Mouse (Mus musculus) midbrain, postnatal 0 days (tissue): ENCODE results near the gene Mc1r. TPM values are rescaled to one million over a fixed set of nuclear protein-coding genes. Genes with fewer than 3 reads are reported as not detected.
"Not testable (repeated sequence)": the region's sequence is repeated elsewhere in the genome, so short reads cannot be mapped to it uniquely, and the experiment has no call there.

Experiments used
- ATAC-seq: fragments of 200-750 bp; cut with Nextera tagmentation; 2 replicates; pipeline ENCODE4 v1.8.0; 2017; ENCODE audit warnings: moderate number of reproducible peaks, mild to moderate bottlenecking, moderate TSS enrichment, moderate library complexity; ENCODE audit not compliant: low FRiP score
- DNase-seq: peaks from one replicate; pipeline ENCODE4 v3.0.0-alpha.2; 2015; ENCODE audit warnings: low spot score
- H3K27ac ChIP-seq: fragments of 300-500 bp; sonication (generic); 2 replicates; pipeline ENCODE4 v1.5.1; 2014; ENCODE audit warnings: low read depth, mild to moderate bottlenecking, low read length, mixed read lengths
- H3K27me3 ChIP-seq: fragments of 300-500 bp; sonication (generic); 2 replicates; pipeline ENCODE4 v1.6.1; 2014; ENCODE audit warnings: low read length, control low read depth, mixed read lengths; ENCODE audit not compliant: insufficient read depth
- H3K36me3 ChIP-seq: fragments of 300-500 bp; sonication (generic); 2 replicates; pipeline ENCODE4 v1.6.1; 2014; ENCODE audit warnings: low read length, control low read depth, mixed read lengths; ENCODE audit not compliant: insufficient read depth
- H3K4me1 ChIP-seq: fragments of 300-500 bp; sonication (generic); 2 replicates; pipeline ENCODE4 v1.6.1; 2014; ENCODE audit warnings: mild to moderate bottlenecking, control low read depth, antibody characterized with exemption, low read length, mixed read lengths; ENCODE audit not compliant: insufficient read depth
- H3K4me2 ChIP-seq: fragments of 300-500 bp; sonication (generic); 2 replicates; pipeline ENCODE4 v1.6.1; 2014; ENCODE audit warnings: low read depth, mild to moderate bottlenecking, low read length, mixed read lengths; ENCODE audit not compliant: poor library complexity, severe bottlenecking
- H3K4me3 ChIP-seq: fragments of 300-500 bp; sonication (generic); 2 replicates; pipeline ENCODE4 v1.5.1; 2014; ENCODE audit warnings: low read depth, mild to moderate bottlenecking, low read length, moderate library complexity
- H3K9ac ChIP-seq: fragments of 300-500 bp; sonication (generic); replicated peaks from 2 replicates; pipeline ENCODE4 v1.6.1; 2014; ENCODE audit warnings: mild to moderate bottlenecking, low read length, moderate library complexity, mixed read lengths; ENCODE audit not compliant: poor library complexity, severe bottlenecking
- H3K9me3 ChIP-seq: fragments of 300-500 bp; sonication (generic); 2 replicates; pipeline ENCODE4 v1.6.1; 2016; ENCODE audit warnings: low read length, control low read depth
- CTCF ChIP-seq: IDR thresholded peaks from 2 replicates; pipeline ENCODE4 v1.5.1; 2016; ENCODE audit warnings: antibody characterized with exemption, mild to moderate bottlenecking
- WGBS: fragments of 180-500 bp; shearing (Covaris S2); extraction: QIAGEN DNeasy Blood & Tissue Kit; methylation state at CpG from one replicate; pipeline ENCODE4 v1.1.7; 2014; 5-methylcytosine and 5-hydroxymethylcytosine counted together
- polyA plus RNA-seq: library from polyadenylated mRNA; unstranded; fragments of >200 nt; fragmentation: Nextera tagmentation; extraction: Ambion mirVana; gene quantifications from 2 replicates; pipeline ENCODE4 v1.2.1, GENCODE M21; 2015
- total RNA-seq: library from RNA; depleted of rRNA; stranded (reverse); fragments of >200 nt; gene quantifications from 2 replicates; pipeline ENCODE4 v1.2.3, GENCODE M21; 2014

The Mc1r gene
- total and polyA plus RNA-seq, 2 experiments from 2014 or later, result 0.09 to 0.22 TPM

DNA sequence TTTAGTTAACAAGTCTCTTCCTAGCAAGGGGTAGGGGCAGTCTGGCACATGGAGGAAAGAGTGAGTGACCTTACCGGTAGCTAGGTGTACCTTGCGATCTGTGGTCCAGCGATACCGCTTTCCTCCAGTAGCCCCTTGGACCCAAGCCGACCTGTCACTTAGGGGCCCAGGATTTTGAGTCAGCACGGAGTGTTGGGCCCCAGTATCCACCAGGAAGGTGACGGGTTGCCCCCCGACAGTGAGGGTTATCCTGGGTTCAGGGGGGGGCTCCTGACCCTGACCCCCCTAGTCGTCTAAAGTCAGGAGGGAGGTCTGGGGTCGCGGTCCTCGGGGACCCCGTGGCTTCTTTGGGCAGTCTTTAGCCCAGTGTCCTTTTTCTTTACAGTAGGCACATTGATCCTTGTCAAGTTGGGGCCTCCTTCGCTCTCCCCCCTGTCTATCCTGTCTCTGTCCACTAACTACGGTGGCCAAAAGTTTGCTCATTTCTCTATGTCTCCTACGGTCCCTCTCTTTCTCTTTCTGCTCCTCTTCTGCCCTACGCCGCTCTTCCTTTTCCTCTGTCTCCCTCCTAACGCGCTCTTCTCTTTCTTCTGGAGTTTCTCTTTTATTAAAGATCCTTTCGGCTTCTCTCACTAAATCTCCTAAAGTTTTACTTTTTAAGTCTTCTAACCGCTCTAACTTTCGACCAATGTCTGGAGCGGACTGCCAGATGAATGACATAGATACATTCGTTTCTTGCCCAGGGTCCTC lies 24.9 kb downstream of the Mc1r start:
- Histone ChIP-seq H3K27ac (no peak overlapping the region), H3K9ac (no peak overlapping the region), H3K4me2 (no peak overlapping the region), H3K27me3 (no peaks in the 10 kb centered on the region), H3K36me3 (no peaks in the 10 kb centered on the region), H3K4me3 (no peak overlapping the region), H3K9me3 (peaks cover 10% of the 10 kb centered on the region; the same call in 1 of the 2 replicates), H3K4me1 (no peaks in the 10 kb centered on the region)
- 98% methylated on average over 25 of the region's 25 CpGs for WGBS
- DNase-seq, result no peak
- no peak for ATAC-seq
- TF ChIP-seq CTCF, result no peak

DNA sequence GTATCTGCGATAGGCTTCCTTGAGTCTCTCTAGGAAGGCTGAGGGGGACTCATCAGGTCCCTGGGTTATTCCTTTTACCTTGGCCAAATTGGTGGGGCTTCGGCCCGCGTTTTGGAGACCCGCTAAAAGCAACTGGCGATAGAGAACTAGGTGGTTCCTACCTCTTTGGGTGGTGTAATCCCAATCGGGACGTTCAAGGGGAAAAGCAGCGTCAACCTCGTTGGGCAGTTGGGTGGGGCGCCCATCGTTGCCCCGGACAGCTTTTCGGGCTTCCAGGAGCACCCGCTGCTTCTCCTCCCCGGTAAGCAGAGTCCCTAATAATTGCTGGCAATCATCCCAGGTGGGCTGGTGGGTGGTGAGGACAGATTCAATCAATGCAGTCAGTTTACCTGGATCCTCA lies 25.5 kb downstream of the Mc1r start:
- no peak overlapping the region for H3K27ac ChIP-seq
- no peaks in the 10 kb centered on the region for H3K27me3 ChIP-seq
- TF ChIP-seq CTCF, result no peak
- H3K36me3 ChIP-seq, result no peaks in the 10 kb centered on the region
- DNase-seq, result no peak
- H3K4me1 ChIP-seq, result no peaks in the 10 kb centered on the region
- no peak overlapping the region for H3K4me2 ChIP-seq
- H3K9ac ChIP-seq, result no peak overlapping the region
- ATAC-seq, result no peak
- WGBS, result 96% methylated on average over 16 of the region's 16 CpGs
- no peak overlapping the region for H3K4me3 ChIP-seq
- peaks cover 10% of the 10 kb centered on the region; the same call in 1 of the 2 replicates for H3K9me3 ChIP-seq

DNA sequence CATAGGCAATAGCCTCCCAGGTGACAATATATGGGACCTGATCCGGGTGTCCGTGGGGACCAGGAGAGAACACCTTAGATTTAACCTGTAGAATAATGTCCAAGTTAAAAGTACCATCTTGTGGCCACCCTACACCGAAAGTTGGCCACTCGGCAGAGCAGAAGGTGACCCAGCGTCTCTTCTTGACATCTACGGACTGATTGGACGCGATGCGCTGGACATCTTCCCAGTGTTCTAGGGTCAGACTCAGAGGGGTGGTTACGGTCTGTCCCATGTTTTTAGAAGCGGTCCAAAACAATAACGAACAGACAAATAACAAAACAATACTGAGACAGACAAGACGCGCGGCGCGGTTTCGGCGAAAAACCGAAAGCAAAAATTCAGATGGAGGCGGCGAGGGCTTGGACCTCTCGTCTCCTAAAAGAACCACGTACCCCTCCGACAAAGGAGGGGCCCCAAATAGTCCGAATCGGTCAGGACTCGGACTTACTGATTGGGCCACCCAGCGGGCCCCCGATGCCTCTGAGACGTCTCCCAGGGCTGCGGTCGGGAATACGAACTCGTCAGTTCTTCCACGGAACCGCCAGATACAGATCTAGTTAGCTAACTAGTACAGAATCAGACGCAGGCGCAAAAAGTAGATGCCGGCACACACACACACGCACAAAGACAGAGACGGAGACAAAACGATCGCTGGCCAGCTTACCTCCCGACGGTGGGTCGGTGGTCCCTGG lies 26.5 kb downstream of the Mc1r start:
- 97% methylated on average over 42 of the region's 47 CpGs for WGBS
- ATAC-seq, H3K27me3 ChIP-seq, H3K9ac ChIP-seq, H3K4me1 ChIP-seq, H3K27ac ChIP-seq, H3K4me3 ChIP-seq, DNase-seq, H3K4me2 ChIP-seq, H3K36me3 ChIP-seq, H3K9me3 ChIP-seq: not testable (repeated sequence)

DNA sequence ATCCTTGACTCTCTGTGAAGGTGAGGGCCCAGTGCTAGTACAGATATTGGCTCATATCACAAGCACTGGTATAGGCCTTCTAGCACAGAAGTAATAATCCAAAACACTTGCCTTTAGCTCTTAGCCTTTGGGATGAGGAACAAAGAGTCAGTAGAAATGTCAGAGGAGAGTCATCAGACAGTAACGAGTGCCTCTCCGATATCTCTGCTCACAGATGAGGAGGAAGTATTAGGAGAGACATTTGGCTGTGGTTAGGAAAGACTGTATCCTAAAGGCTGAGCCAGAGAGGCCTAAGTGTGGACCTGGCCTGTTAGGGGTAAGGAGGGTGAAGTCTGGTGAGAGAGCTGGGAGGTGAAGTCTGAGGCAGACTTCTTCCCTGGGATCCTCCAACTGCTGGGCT lies 34.9 kb downstream of the Mc1r start:
- ATAC-seq (no peak), DNase-seq (no peak)
- Histone ChIP-seq H3K36me3 (no peaks in the 10 kb centered on the region), H3K27me3 (no peaks in the 10 kb centered on the region), H3K4me2 (no peak overlapping the region), H3K9ac (no peak overlapping the region), H3K4me1 (peaks cover 2% of the 10 kb centered on the region; the same call in 1 of the 2 replicates), H3K4me3 (no peak overlapping the region), H3K9me3 (no peaks in the 10 kb centered on the region), H3K27ac (no peak overlapping the region)
- TF ChIP-seq CTCF, result no peak
- 94% methylated on average over 2 of the region's 2 CpGs for WGBS

DNA sequence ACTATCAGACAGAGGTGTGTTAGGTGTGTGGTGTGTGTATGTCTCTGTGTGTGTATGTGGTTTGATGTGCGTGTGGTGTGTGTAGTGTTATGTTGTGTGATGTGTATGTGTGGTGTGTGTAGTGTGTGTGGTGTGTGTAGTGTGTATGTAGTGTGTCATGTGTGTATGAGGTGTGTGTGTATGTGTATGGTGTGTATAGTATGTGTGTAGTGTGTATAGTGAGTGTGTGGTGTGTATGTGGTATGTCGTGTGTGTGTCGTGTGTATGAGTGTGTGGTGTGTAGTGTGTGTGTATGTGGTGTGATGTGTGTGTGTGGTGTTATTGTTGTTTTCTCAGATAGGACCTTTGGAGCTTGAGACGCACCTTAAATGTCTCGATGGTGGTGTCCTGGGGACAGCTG lies 35.4 kb downstream of the Mc1r start:
- no peak overlapping the region for H3K27ac ChIP-seq
- no peaks in the 10 kb centered on the region for H3K9me3 ChIP-seq
- H3K4me2 ChIP-seq, result peak overlapping the region; percentile 67
- WGBS, result 83% methylated on average over 5 of the region's 5 CpGs
- H3K4me1 ChIP-seq, result peaks cover 2% of the 10 kb centered on the region; the same call in 1 of the 2 replicates
- H3K36me3 ChIP-seq, result no peaks in the 10 kb centered on the region
- peak; percentile 28; the same call in 1 of the 2 replicates for ATAC-seq
- no peaks in the 10 kb centered on the region for H3K27me3 ChIP-seq
- DNase-seq, result no peak
- H3K9ac ChIP-seq, result no peak overlapping the region
- peak overlapping the region; percentile 70; the same call in 1 of the 2 replicates for H3K4me3 ChIP-seq
- no peak for TF ChIP-seq CTCF
